Mouse (Mus musculus): ENCODE measurements around the gene Mcts2. TPM values are rescaled to one million over a fixed set of nuclear protein-coding genes. Genes with fewer than 3 reads are reported as not detected.

The Mcts2 gene
- polyA plus RNA-seq (2014; fragmentation: Illumina TruSeq; extraction: RNeasy Lipid Tissue Mini Kit (QIAGEN cat#74804); ENCODE audit: low read depth, low replicate concordance), result 24.4 TPM

DNA sequence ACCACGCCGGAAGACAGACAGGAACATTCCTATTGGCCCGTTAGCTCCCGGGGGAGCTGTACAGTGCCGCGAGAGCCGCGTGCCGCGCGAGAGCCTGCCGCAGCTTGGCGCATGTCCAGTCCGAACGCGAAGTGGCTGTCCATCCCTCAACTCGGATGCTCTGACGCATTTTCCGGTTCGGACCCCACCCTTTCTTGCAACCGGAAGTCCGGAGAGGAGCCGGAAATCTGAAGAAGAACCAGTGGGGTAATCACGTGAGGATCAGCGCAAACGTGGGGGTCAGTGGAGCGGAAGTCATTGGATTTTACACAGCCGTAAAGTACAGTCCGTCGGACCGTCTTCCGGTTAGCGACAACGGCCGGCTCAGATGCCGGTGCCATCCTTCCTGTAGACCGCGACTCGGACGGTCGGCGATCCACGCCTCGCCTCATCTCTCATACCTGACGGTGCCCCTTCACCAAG is at the start of gene Mcts2:
Mcts2 (plus strand) TSS at position 230 of the 462 bp plus-strand sequence.

DNA sequence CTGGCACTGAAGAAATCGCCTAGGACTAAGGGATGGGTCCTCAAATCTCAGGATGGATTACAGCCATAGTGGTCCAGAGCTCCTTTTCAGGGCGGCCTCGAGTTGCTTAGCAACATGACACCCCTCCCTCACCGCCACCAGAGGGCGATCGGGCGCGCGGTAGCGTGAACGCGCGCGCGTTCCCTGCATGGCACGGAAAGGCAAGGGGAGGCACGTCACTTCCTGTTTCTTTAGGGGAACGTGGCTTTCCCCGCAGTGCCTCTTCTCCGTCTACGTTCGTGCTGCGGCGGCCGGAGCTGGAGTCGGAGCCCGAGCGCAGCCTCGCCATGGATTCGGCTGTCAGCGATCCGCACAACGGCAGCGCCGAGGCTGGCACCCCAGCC is 17.6 kb upstream of the Mcts2 start, which contains the start of gene H13:
H13 (plus strand) TSS at position 206 of the 383 bp plus-strand sequence.

DNA sequence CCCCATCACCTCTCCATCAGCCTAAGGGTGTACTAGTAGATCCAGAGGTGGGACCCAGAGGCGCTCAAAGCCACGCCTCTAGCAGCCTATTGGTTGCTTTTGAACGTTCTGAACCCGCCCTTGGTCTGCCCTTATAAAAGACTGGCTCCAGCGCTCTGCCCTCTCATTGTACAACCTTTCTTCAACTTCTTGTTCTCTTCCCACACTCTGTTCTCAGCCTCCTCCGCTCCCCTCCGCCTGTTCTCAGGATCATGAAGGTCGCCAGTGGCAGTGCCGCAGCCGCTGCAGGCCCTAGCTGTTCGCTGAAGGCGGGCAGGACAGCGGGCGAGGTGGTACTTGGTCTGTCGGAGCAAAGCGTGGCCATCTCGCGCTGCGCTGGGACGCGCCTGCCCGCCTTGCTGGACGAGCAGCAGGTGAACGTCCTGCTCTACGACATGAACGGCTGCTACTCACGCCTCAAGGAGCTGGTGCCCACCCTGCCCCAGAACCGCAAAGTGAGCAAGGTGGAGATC is 49.3 kb downstream of the Mcts2 start, which contains the start of gene Id1:
Id1 (plus strand) TSS at position 162 of the 512 bp plus-strand sequence.

Other genes with a start within 250 kb of the Mcts2 start
- gene Defb23, start 222.4 kb upstream of the Mcts2 start, polyA plus RNA-seq (2014; fragmentation: Illumina TruSeq; extraction: RNeasy Lipid Tissue Mini Kit (QIAGEN cat#74804); ENCODE audit: low read depth, low replicate concordance), result not detected
- gene Defb20, start 210.0 kb upstream of the Mcts2 start, polyA plus RNA-seq (2014; fragmentation: Illumina TruSeq; extraction: RNeasy Lipid Tissue Mini Kit (QIAGEN cat#74804); ENCODE audit: low read depth, low replicate concordance), result not detected
- gene Defb22, start 196.9 kb upstream of the Mcts2 start, polyA plus RNA-seq (2014; fragmentation: Illumina TruSeq; extraction: RNeasy Lipid Tissue Mini Kit (QIAGEN cat#74804); ENCODE audit: low read depth, low replicate concordance), result not detected
- gene Defb26, start 175.3 kb upstream of the Mcts2 start, polyA plus RNA-seq (2014; fragmentation: Illumina TruSeq; extraction: RNeasy Lipid Tissue Mini Kit (QIAGEN cat#74804); ENCODE audit: low read depth, low replicate concordance), result 2.1 TPM
- not detected for gene Defb28, start 168.8 kb upstream of the Mcts2 start, polyA plus RNA-seq (2014; fragmentation: Illumina TruSeq; extraction: RNeasy Lipid Tissue Mini Kit (QIAGEN cat#74804); ENCODE audit: low read depth, low replicate concordance)
- gene Defb29, start 146.9 kb upstream of the Mcts2 start, polyA plus RNA-seq (2014; fragmentation: Illumina TruSeq; extraction: RNeasy Lipid Tissue Mini Kit (QIAGEN cat#74804); ENCODE audit: low read depth, low replicate concordance), result 44.8 TPM
- not detected for gene Gm17416, start 117.7 kb upstream of the Mcts2 start, polyA plus RNA-seq (2014; fragmentation: Illumina TruSeq; extraction: RNeasy Lipid Tissue Mini Kit (QIAGEN cat#74804); ENCODE audit: low read depth, low replicate concordance)
- gene Defb21, start 114.3 kb upstream of the Mcts2 start, polyA plus RNA-seq (2014; fragmentation: Illumina TruSeq; extraction: RNeasy Lipid Tissue Mini Kit (QIAGEN cat#74804); ENCODE audit: low read depth, low replicate concordance), result not detected
- gene Defb19, start 106.7 kb upstream of the Mcts2 start, polyA plus RNA-seq (2014; fragmentation: Illumina TruSeq; extraction: RNeasy Lipid Tissue Mini Kit (QIAGEN cat#74804); ENCODE audit: low read depth, low replicate concordance), result not detected
- gene Defb45, start 87.6 kb upstream of the Mcts2 start, polyA plus RNA-seq (2014; fragmentation: Illumina TruSeq; extraction: RNeasy Lipid Tissue Mini Kit (QIAGEN cat#74804); ENCODE audit: low read depth, low replicate concordance), result not detected
- not detected for gene Defb36, start 82.7 kb upstream of the Mcts2 start, polyA plus RNA-seq (2014; fragmentation: Illumina TruSeq; extraction: RNeasy Lipid Tissue Mini Kit (QIAGEN cat#74804); ENCODE audit: low read depth, low replicate concordance)
- gene Defb25, start 64.0 kb upstream of the Mcts2 start, polyA plus RNA-seq (2014; fragmentation: Illumina TruSeq; extraction: RNeasy Lipid Tissue Mini Kit (QIAGEN cat#74804); ENCODE audit: low read depth, low replicate concordance), result not detected
- 1.3 TPM for gene Rem1, start 60.1 kb upstream of the Mcts2 start, polyA plus RNA-seq (2014; fragmentation: Illumina TruSeq; extraction: RNeasy Lipid Tissue Mini Kit (QIAGEN cat#74804); ENCODE audit: low read depth, low replicate concordance)
- 32.4 TPM for gene H13, start 17.6 kb upstream of the Mcts2 start, polyA plus RNA-seq (2014; fragmentation: Illumina TruSeq; extraction: RNeasy Lipid Tissue Mini Kit (QIAGEN cat#74804); ENCODE audit: low read depth, low replicate concordance)
- gene Id1, start 49.2 kb downstream of the Mcts2 start, polyA plus RNA-seq (2014; fragmentation: Illumina TruSeq; extraction: RNeasy Lipid Tissue Mini Kit (QIAGEN cat#74804); ENCODE audit: low read depth, low replicate concordance), result 27.5 TPM
- not detected for gene Cox4i2, start 67.1 kb downstream of the Mcts2 start, polyA plus RNA-seq (2014; fragmentation: Illumina TruSeq; extraction: RNeasy Lipid Tissue Mini Kit (QIAGEN cat#74804); ENCODE audit: low read depth, low replicate concordance)
- gene Bcl2l1, start 144.7 kb downstream of the Mcts2 start, polyA plus RNA-seq (2014; fragmentation: Illumina TruSeq; extraction: RNeasy Lipid Tissue Mini Kit (QIAGEN cat#74804); ENCODE audit: low read depth, low replicate concordance), result 36.9 TPM
- 1.5 TPM for gene Tpx2, start 160.9 kb downstream of the Mcts2 start, polyA plus RNA-seq (2014; fragmentation: Illumina TruSeq; extraction: RNeasy Lipid Tissue Mini Kit (QIAGEN cat#74804); ENCODE audit: low read depth, low replicate concordance)
- gene Mylk2, start 224.3 kb downstream of the Mcts2 start, polyA plus RNA-seq (2014; fragmentation: Illumina TruSeq; extraction: RNeasy Lipid Tissue Mini Kit (QIAGEN cat#74804); ENCODE audit: low read depth, low replicate concordance), result not detected
- not detected for gene Foxs1, start 246.2 kb downstream of the Mcts2 start, polyA plus RNA-seq (2014; fragmentation: Illumina TruSeq; extraction: RNeasy Lipid Tissue Mini Kit (QIAGEN cat#74804); ENCODE audit: low read depth, low replicate concordance)

All from kidney, adult 10 weeks (tissue).